Mouse (Mus musculus): ENCODE results near the gene Hif1an. TPM values are rescaled to one million over a fixed set of nuclear protein-coding genes. Genes with fewer than 3 reads are reported as not detected.

Gene Hif1an
- polyA plus RNA-seq, 1 experiment from 2014 or later, result 16.1 TPM

GRCm38 (mm10) chr19:44525551-44526205 lies 37.0 kb upstream of the Hif1an start:
- ATAC-seq, result no peak
- H3K4me1 ChIP-seq (ENCODE audit: control insufficient read depth, insufficient read depth, low read length), result no peaks in the 10 kb centered on the region

GRCm38 (mm10) chr19:44530018-44530417 lies 32.6 kb upstream of the Hif1an start:
- DNase-seq (ENCODE audit: low spot score) (no peak), ATAC-seq (no peak)
- no peak overlapping the region for H3K4me3 ChIP-seq (ENCODE audit: low read depth, low read length)
- H3K27ac ChIP-seq (ENCODE audit: low read depth, low read length), result no peak overlapping the region
- H3K9ac ChIP-seq (ENCODE audit: low read length), result no peak overlapping the region
- H3K9me3 ChIP-seq (replicated peaks; ENCODE audit: control insufficient read depth, low read length), result no peaks in the 10 kb centered on the region
- H3K4me2 ChIP-seq (ENCODE audit: low read length), result no peak overlapping the region
- peaks cover 3% of the 10 kb centered on the region; the same call in 1 of the 2 replicates for H3K27me3 ChIP-seq (replicated peaks; ENCODE audit: control insufficient read depth, insufficient read depth, low read length)
- H3K4me1 ChIP-seq (ENCODE audit: control insufficient read depth, insufficient read depth, low read length), result no peaks in the 10 kb centered on the region
- 85% methylated on average over 6 of the region's 6 CpGs for WGBS
- no peaks in the 10 kb centered on the region for H3K36me3 ChIP-seq (ENCODE audit: control insufficient read depth, insufficient read depth, low read length)

More at GRCm38 (mm10) chr19:44525551-44526205, 37.0 kb upstream of the Hif1an start:
- Histone ChIP-seq H3K4me2 (ENCODE audit: low read length) (no peak overlapping the region), H3K27me3 (replicated peaks; ENCODE audit: control insufficient read depth, insufficient read depth, low read length) (peaks cover 25% of the 10 kb centered on the region), H3K9me3 (replicated peaks; ENCODE audit: control insufficient read depth, low read length) (no peaks in the 10 kb centered on the region), H3K4me3 (ENCODE audit: low read depth, low read length) (no peak overlapping the region), H3K36me3 (ENCODE audit: control insufficient read depth, insufficient read depth, low read length) (no peaks in the 10 kb centered on the region), H3K27ac (ENCODE audit: low read depth, low read length) (no peak overlapping the region), H3K9ac (ENCODE audit: low read length) (no peak overlapping the region)
- no peak for DNase-seq (ENCODE audit: low spot score)
- 88% methylated on average over 9 of the region's 9 CpGs for WGBS

GRCm38 (mm10) chr19:44535376-44535775 lies 27.3 kb upstream of the Hif1an start:
- no peaks in the 10 kb centered on the region; the same call in 1 of the 2 replicates for H3K27me3 ChIP-seq (replicated peaks; ENCODE audit: control insufficient read depth, insufficient read depth, low read length)
- DNase-seq (ENCODE audit: low spot score), result no peak
- H3K4me1 ChIP-seq (ENCODE audit: control insufficient read depth, insufficient read depth, low read length), result no peaks in the 10 kb centered on the region
- no peak overlapping the region for H3K4me2 ChIP-seq (ENCODE audit: low read length)
- H3K27ac ChIP-seq (ENCODE audit: low read depth, low read length), result no peak overlapping the region
- 20% methylated on average over 3 of the region's 3 CpGs for WGBS
- no peaks in the 10 kb centered on the region for H3K36me3 ChIP-seq (ENCODE audit: control insufficient read depth, insufficient read depth, low read length)
- ATAC-seq, result no peak
- H3K9ac ChIP-seq (ENCODE audit: low read length), result no peak overlapping the region
- H3K9me3 ChIP-seq (replicated peaks; ENCODE audit: control insufficient read depth, low read length), result 0 out of 2 replicates have a peak, but pooled peaks cover 3% of the 10 kb centered on the region
- H3K4me3 ChIP-seq (ENCODE audit: low read depth, low read length), result no peak overlapping the region

- no peak for ATAC-seq
- no peak for DNase-seq (ENCODE audit: low spot score)
- H3K9ac ChIP-seq (ENCODE audit: low read length), result no peak overlapping the region
- no peak overlapping the region for H3K27ac ChIP-seq (ENCODE audit: low read depth, low read length)
- H3K27me3 ChIP-seq (replicated peaks; ENCODE audit: control insufficient read depth, insufficient read depth, low read length), result no peaks in the 10 kb centered on the region
- H3K36me3 ChIP-seq (ENCODE audit: control insufficient read depth, insufficient read depth, low read length), result no peaks in the 10 kb centered on the region
- H3K4me1 ChIP-seq (ENCODE audit: control insufficient read depth, insufficient read depth, low read length), result no peaks in the 10 kb centered on the region
- no peak overlapping the region for H3K4me3 ChIP-seq (ENCODE audit: low read depth, low read length)
- no peak overlapping the region for H3K4me2 ChIP-seq (ENCODE audit: low read length)
- H3K9me3 ChIP-seq (replicated peaks; ENCODE audit: control insufficient read depth, low read length), result 0 out of 2 replicates have a peak, but pooled peaks cover 3% of the 10 kb centered on the region
- 88% methylated on average over 8 of the region's 8 CpGs for WGBS
Measured at GRCm38 (mm10) chr19:44537416-44537815, 25.2 kb upstream of the Hif1an start.

GRCm38 (mm10) chr19:44542694-44543178 lies 19.9 kb upstream of the Hif1an start:
- H3K27ac ChIP-seq (ENCODE audit: low read depth, low read length), result no peak overlapping the region
- peaks cover 3% of the 10 kb centered on the region; the same call in 1 of the 2 replicates for H3K4me1 ChIP-seq (ENCODE audit: control insufficient read depth, insufficient read depth, low read length)
- WGBS, result 89% methylated on average over 8 of the region's 8 CpGs
- H3K27me3 ChIP-seq (replicated peaks; ENCODE audit: control insufficient read depth, insufficient read depth, low read length), result peaks cover 20% of the 10 kb centered on the region
- H3K9ac ChIP-seq (ENCODE audit: low read length), result no peak overlapping the region
- H3K36me3 ChIP-seq (ENCODE audit: control insufficient read depth, insufficient read depth, low read length), result no peaks in the 10 kb centered on the region
- H3K4me2 ChIP-seq (ENCODE audit: low read length), result no peak overlapping the region
- ATAC-seq, result no peak
- no peak for DNase-seq (ENCODE audit: low spot score)
- H3K9me3 ChIP-seq (replicated peaks; ENCODE audit: control insufficient read depth, low read length), result 0 out of 2 replicates have a peak, but pooled peaks cover 3% of the 10 kb centered on the region
- H3K4me3 ChIP-seq (ENCODE audit: low read depth, low read length), result no peak overlapping the region

GRCm38 (mm10) chr19:44544372-44544771 lies 18.3 kb upstream of the Hif1an start:
- Histone ChIP-seq H3K4me3 (ENCODE audit: low read depth, low read length) (no peak overlapping the region), H3K9me3 (replicated peaks; ENCODE audit: control insufficient read depth, low read length) (0 out of 2 replicates have a peak, but pooled peaks cover 3% of the 10 kb centered on the region), H3K27ac (ENCODE audit: low read depth, low read length) (no peak overlapping the region), H3K36me3 (ENCODE audit: control insufficient read depth, insufficient read depth, low read length) (peaks cover 12% of the 10 kb centered on the region), H3K27me3 (replicated peaks; ENCODE audit: control insufficient read depth, insufficient read depth, low read length) (peaks cover 20% of the 10 kb centered on the region), H3K9ac (ENCODE audit: low read length) (no peak overlapping the region), H3K4me2 (ENCODE audit: low read length) (no peak overlapping the region), H3K4me1 (ENCODE audit: control insufficient read depth, insufficient read depth, low read length) (peaks cover 3% of the 10 kb centered on the region; the same call in 1 of the 2 replicates)
- ATAC-seq, result no peak
- DNase-seq (ENCODE audit: low spot score), result no peak
- 52% methylated on average over 10 of the region's 10 CpGs for WGBS

- Histone ChIP-seq H3K27me3 (replicated peaks; ENCODE audit: control insufficient read depth, insufficient read depth, low read length) (peaks cover 20% of the 10 kb centered on the region), H3K9me3 (replicated peaks; ENCODE audit: control insufficient read depth, low read length) (0 out of 2 replicates have a peak, but pooled peaks cover 3% of the 10 kb centered on the region), H3K4me3 (ENCODE audit: low read depth, low read length) (no peak overlapping the region), H3K36me3 (ENCODE audit: control insufficient read depth, insufficient read depth, low read length) (peaks cover 16% of the 10 kb centered on the region), H3K4me2 (ENCODE audit: low read length) (peak overlapping the region; percentile 48; the same call in 1 of the 2 replicates), H3K9ac (ENCODE audit: low read length) (no peak overlapping the region), H3K4me1 (ENCODE audit: control insufficient read depth, insufficient read depth, low read length) (peaks cover 3% of the 10 kb centered on the region; the same call in 1 of the 2 replicates), H3K27ac (ENCODE audit: low read depth, low read length) (no peak overlapping the region)
- ATAC-seq, result peak; percentile 52; the same call in 1 of the 2 replicates
- 2% methylated on average over 13 of the region's 13 CpGs for WGBS
- DNase-seq (ENCODE audit: low spot score), result peak; percentile 91
Measured at GRCm38 (mm10) chr19:44544775-44545174, 17.9 kb upstream of the Hif1an start.

GRCm38 (mm10) chr19:44545321-44546041 lies 17.2 kb upstream of the Hif1an start, which contains the start of gene Sec31b:
TSS of gene Sec31b (minus strand) at chr19:44545864.
- Histone ChIP-seq H3K36me3 (ENCODE audit: control insufficient read depth, insufficient read depth, low read length) (peaks cover 23% of the 10 kb centered on the region), H3K4me2 (ENCODE audit: low read length) (peak within 1 kb of the TSS; percentile 48), H3K9me3 (replicated peaks; ENCODE audit: control insufficient read depth, low read length) (no peaks in the 10 kb centered on the region), H3K27ac (ENCODE audit: low read depth, low read length) (no peak within 1 kb of the TSS), H3K4me1 (ENCODE audit: control insufficient read depth, insufficient read depth, low read length) (peaks cover 3% of the 10 kb centered on the region; the same call in 1 of the 2 replicates), H3K9ac (ENCODE audit: low read length) (peak within 1 kb of the TSS; percentile 30), H3K4me3 (ENCODE audit: low read depth, low read length) (peak within 1 kb of the TSS; percentile 28), H3K27me3 (replicated peaks; ENCODE audit: control insufficient read depth, insufficient read depth, low read length) (peaks cover 20% of the 10 kb centered on the region)
- no peak for ATAC-seq
- no peak for DNase-seq (ENCODE audit: low spot score)
- WGBS, result under 1% methylated on average over 47 of the region's 47 CpGs

Measured in forebrain, embryonic 14.5 days (tissue).